Mouse (Mus musculus): ENCODE data around the gene Mzf1.

GRCm38 (mm10) chr7:13007341-13008092 lies 47.0 kb downstream of the Mzf1 start:
- no peak for TF ChIP-seq CTCF (IDR thresholded peaks at IDR 0.05; ENCODE audit: low read depth)
- no peak for TF ChIP-seq EP300 (IDR thresholded peaks at IDR 0.05; ENCODE audit: low read depth)
